Mouse (Mus musculus): ENCODE data around the gene Zfp445. TPM values are rescaled to one million over a fixed set of nuclear protein-coding genes. Genes with fewer than 3 reads are reported as not detected.

The Zfp445 gene
- total and polyA plus RNA-seq, 3 experiments, result 25.4 to 61.5 (median 45.5) TPM

- H3K36me3 ChIP-seq (ENCODE audit: control insufficient read depth in 1 of 2, insufficient read depth in 2 of 2, low read length in 2 of 2), result no peaks in the 10 kb centered on the region
- no peaks in the 10 kb centered on the region for H3K4me1 ChIP-seq (ENCODE audit: control insufficient read depth in 1 of 2, insufficient read depth in 2 of 2, low read length in 2 of 2)
- H3K27me3 ChIP-seq (ENCODE audit: control insufficient read depth in 1 of 2, insufficient read depth in 2 of 2, low read length in 2 of 2), result no peaks in the 10 kb centered on the region
- DNase-seq (ENCODE audit: low read depth, low spot score), result no peak
- H3K9ac ChIP-seq (ENCODE audit: control insufficient read depth, low read depth, low read length, poor library complexity, severe bottlenecking), result no peak overlapping the region
- H3K9me3 ChIP-seq (replicated peaks; ENCODE audit: insufficient read depth, low read length), result no peaks in the 10 kb centered on the region
- no peaks in the 10 kb centered on the region for H3K79me2 ChIP-seq (ENCODE audit: control insufficient read depth, insufficient read depth, low read length, poor library complexity)
- no peak overlapping the region for H3K27ac ChIP-seq (ENCODE audit: control insufficient read depth, low read depth, low read length)
- no peak overlapping the region for H3K4me3 ChIP-seq (ENCODE audit: control insufficient read depth in 1 of 2, insufficient read depth in 1 of 2, low read depth in 2 of 2, low read length in 2 of 2)
- TF ChIP-seq TAL1 (IDR thresholded peaks at IDR 0.05; ENCODE audit: low read length) (no peak), USF1 (IDR thresholded peaks at IDR 0.05; ENCODE audit: low read depth, low read length) (no peak), TCF12 (IDR thresholded peaks at IDR 0.05; ENCODE audit: low read depth, low read length) (no peak), ETS1 (IDR thresholded peaks at IDR 0.05; ENCODE audit: low read depth, low read length) (no peak), ZKSCAN1 (IDR thresholded peaks at IDR 0.05; ENCODE audit: low read depth, low read length) (no peak), ELF1 (IDR thresholded peaks at IDR 0.05; ENCODE audit: low read depth, low read length) (no peak), ZMIZ1 (IDR thresholded peaks at IDR 0.05; ENCODE audit: low read depth, low read length) (no peak), NRF1 (IDR thresholded peaks at IDR 0.05; ENCODE audit: insufficient read depth, low read depth, low read length, poor library complexity, severe bottlenecking) (no peak), MAFK (IDR thresholded peaks at IDR 0.05; ENCODE audit: borderline replicate concordance, low read depth, low read length) (no peak), UBTF (IDR thresholded peaks at IDR 0.05; ENCODE audit: borderline replicate concordance, insufficient read depth, low read depth, low read length) (no peak)
Observed at GRCm38 (mm10) chr9:122874653-122875052, 8.8 kb upstream of the Zfp445 start.

GRCm38 (mm10) chr9:122872595-122872994 lies 6.8 kb upstream of the Zfp445 start:
- Histone ChIP-seq H3K27ac (ENCODE audit: control insufficient read depth, low read depth, low read length) (no peak overlapping the region), H3K27me3 (ENCODE audit: control insufficient read depth in 1 of 2, insufficient read depth in 2 of 2, low read length in 2 of 2) (no peaks in the 10 kb centered on the region; a peak in 1 of 4 replicates), H3K79me2 (ENCODE audit: control insufficient read depth, insufficient read depth, low read length, poor library complexity) (no peaks in the 10 kb centered on the region), H3K4me3 (ENCODE audit: control insufficient read depth in 1 of 2, insufficient read depth in 1 of 2, low read depth in 2 of 2, low read length in 2 of 2) (no peak overlapping the region), H3K9ac (ENCODE audit: control insufficient read depth, low read depth, low read length, poor library complexity, severe bottlenecking) (no peak overlapping the region), H3K4me1 (ENCODE audit: control insufficient read depth in 1 of 2, insufficient read depth in 2 of 2, low read length in 2 of 2) (no peaks in the 10 kb centered on the region), H3K36me3 (ENCODE audit: control insufficient read depth in 1 of 2, insufficient read depth in 2 of 2, low read length in 2 of 2) (no peaks in the 10 kb centered on the region), H3K9me3 (replicated peaks; ENCODE audit: insufficient read depth, low read length) (no peaks in the 10 kb centered on the region)
- no peak for TF ChIP-seq CHD2 (IDR thresholded peaks at IDR 0.05; ENCODE audit: low read length)
- no peak for TF ChIP-seq SIN3A (IDR thresholded peaks at IDR 0.05; ENCODE audit: low read length)
- DNase-seq (ENCODE audit: low read depth, low spot score), result no peak

GRCm38 (mm10) chr9:122866192-122866591 lies 386 bp upstream of the Zfp445 start:
- Histone ChIP-seq H3K4me3 (ENCODE audit: control insufficient read depth in 1 of 2, insufficient read depth in 1 of 2, low read depth in 2 of 2, low read length in 2 of 2) (peak overlapping the region; percentile 41 to 99), H3K9ac (ENCODE audit: control insufficient read depth, low read depth, low read length, poor library complexity, severe bottlenecking) (peak overlapping the region; percentile 74), H3K4me1 (ENCODE audit: control insufficient read depth in 1 of 2, insufficient read depth in 2 of 2, low read length in 2 of 2) (peaks cover 9 to 11% of the 10 kb centered on the region in 2 experiments), H3K27ac (ENCODE audit: control insufficient read depth, low read depth, low read length) (peak overlapping the region; percentile 48), H3K79me2 (ENCODE audit: control insufficient read depth, insufficient read depth, low read length, poor library complexity) (peaks cover 32% of the 10 kb centered on the region), H3K27me3 (ENCODE audit: control insufficient read depth in 1 of 2, insufficient read depth in 2 of 2, low read length in 2 of 2) (no peaks in the 10 kb centered on the region; a peak in 1 of 4 replicates), H3K36me3 (ENCODE audit: control insufficient read depth in 1 of 2, insufficient read depth in 2 of 2, low read length in 2 of 2) (peaks cover 13 to 18% of the 10 kb centered on the region in 2 experiments), H3K9me3 (replicated peaks; ENCODE audit: insufficient read depth, low read length) (no peaks in the 10 kb centered on the region)
- DNase-seq (ENCODE audit: low read depth, low spot score), result no peak
- TF ChIP-seq CTCF (IDR thresholded peaks at IDR 0.05 in 2 of 3, conservative IDR thresholded peaks at IDR 0.05 in 1 of 3; ENCODE audit: control insufficient read depth in 1 of 3, insufficient read depth in 1 of 3, low read depth in 2 of 3, low read length in 3 of 3, poor library complexity in 1 of 3, severe bottlenecking in 1 of 3) (no peak), USF2 (IDR thresholded peaks at IDR 0.05; ENCODE audit: borderline replicate concordance in 1 of 2, insufficient read depth in 1 of 2, low read depth in 1 of 2, low read length in 2 of 2) (no peak), GATA1 (IDR thresholded peaks at IDR 0.05; ENCODE audit: low read depth, low read length) (0 out of 2 replicates have a peak, but pooled peaks have one; percentile 4), ETS1 (IDR thresholded peaks at IDR 0.05; ENCODE audit: low read depth, low read length) (no peak), ZNF384 (IDR thresholded peaks at IDR 0.05; ENCODE audit: low read depth, low read length) (no peak)

Data from MEL (cell line).